Mouse (Mus musculus) gastrocnemius, postnatal 14 days (tissue): ENCODE measurements around the gene Mrpl54. TPM values are rescaled to one million over a fixed set of nuclear protein-coding genes. Genes with fewer than 3 reads are reported as not detected.

ENCODE experiments used
- DNase-seq: peaks from one replicate; pipeline ENCODE4 v3.0.0; 2021; ENCODE audit warnings: mixed read lengths
- intact Hi-C: fragments of 180-260 bp; cut with DNase I; formaldehyde crosslinking; loops from one replicate; pipeline ENCODE4 v1.15.1; 2025; ENCODE audit warnings: low total_unique reads
- total RNA-seq, 2 experiments: library from RNA; stranded (reverse); gene quantifications; 2 replicates each; pipeline ENCODE4 v1.2.3; 2021

The Mrpl54 gene
- total RNA-seq, 2 experiments from 2014 or later = 93.1 to 99.9 TPM

- DNase-seq = no peak
- intact Hi-C loops = no loop called here
Observed at GRCm38 (mm10) chr10:81297246-81297645, 30.5 kb upstream of the Mrpl54 start.

GRCm38 (mm10) chr10:81295185-81295584 lies 28.5 kb upstream of the Mrpl54 start:
- no peak for DNase-seq
- intact Hi-C loops = no loop called here

DNA sequence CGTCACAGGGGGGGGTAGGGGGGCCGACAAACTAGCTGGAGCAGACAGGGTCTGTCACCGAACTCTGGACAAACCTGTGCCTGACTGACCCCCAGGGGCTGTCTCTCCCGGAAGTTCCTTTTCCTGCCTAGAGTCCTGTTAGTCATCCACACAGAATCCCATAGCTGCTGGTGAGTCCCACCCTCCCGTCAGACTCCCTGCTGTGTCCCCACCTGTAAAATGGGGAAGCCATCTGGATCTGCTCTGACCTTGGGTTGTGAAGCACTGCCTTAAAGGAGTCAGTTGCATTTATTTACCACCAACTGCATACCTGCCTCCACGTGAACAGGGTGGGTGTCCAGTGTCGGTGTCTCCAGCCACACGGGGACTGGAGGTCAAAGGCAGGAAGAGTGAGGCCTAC lies 27.7 kb upstream of the Mrpl54 start:
- intact Hi-C loops = no loop called here
- no peak for DNase-seq

GRCm38 (mm10) chr10:81293334-81294030 lies 26.7 kb upstream of the Mrpl54 start:
- no peak for DNase-seq
- intact Hi-C loops = no loop called here

DNA sequence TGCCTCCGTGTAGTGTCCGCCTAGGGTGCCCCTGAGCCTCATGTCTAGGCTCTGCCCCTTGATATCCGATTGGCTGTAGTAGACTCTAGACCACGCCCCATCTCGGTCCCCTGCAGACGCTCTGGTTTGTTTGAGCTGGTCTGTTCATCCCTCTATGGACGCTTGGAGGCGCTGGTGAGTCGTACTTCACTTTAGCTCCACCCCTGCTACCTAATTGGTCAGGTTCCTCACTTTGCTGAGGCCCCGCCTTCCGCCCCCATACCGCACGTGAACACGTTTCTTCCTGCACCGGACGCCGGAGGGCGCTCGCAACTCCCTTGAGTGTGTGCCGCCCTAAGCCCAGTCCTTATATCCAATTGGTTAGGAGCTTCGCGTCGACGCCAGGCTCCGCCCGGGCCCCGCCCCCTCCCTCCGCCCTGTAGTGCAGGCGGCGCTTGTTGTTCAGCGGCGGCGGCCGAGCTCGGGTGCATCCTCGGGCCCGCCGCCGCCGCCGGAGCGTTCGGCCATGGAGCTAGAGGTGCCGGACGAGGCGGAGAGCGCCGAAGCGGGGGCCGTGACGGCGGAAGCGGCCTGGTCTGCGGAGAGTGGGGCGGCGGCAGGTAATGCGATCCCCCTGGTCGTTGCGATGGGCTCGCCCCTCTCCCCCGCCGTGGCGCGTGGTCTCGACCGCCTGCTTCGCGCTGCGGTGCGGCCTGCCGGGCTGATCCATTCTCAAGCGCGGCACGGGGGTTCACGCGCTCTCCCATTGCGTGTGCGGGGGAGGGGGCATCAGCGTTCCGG lies 26.0 kb upstream of the Mrpl54 start, which contains the start of gene Pip5k1c:
Pip5k1c (plus strand) TSS at position 410 of the 780 bp plus-strand sequence.
- intact Hi-C loops = no loop called here
- peak; percentile 98 for DNase-seq

DNA sequence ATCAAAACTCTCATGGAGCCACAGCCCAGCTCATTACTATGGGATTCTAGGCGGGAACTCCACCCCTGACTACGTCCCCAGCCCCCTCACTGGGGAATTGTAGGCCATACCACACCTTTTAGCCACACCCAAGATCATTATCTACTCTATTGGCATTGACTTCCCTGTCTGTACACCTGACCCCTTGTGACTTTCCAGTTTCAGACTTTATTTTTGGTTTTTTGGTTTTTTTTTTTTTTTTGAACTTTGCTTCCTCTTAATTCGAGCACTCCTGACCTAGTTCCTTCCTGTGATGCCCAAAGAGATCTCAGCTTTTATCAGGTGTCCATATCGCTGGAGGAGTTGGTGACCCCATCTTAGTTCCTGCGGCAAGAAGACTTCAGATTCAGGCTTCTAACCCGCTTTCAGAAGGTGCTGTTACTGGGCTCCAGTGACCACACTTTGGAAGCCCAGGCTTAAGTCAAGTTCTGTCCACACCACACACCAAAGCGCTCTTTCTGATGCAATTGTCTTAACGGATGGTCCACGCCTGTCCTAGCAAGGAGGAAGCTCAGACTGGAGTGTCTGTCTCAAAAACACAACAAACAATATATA lies 24.9 kb upstream of the Mrpl54 start, which contains the start of gene Tjp3:
Tjp3 (minus strand) TSS at position 71 of the 594 bp plus-strand sequence.
- no peak for DNase-seq
- intact Hi-C loops = no loop called here

DNA sequence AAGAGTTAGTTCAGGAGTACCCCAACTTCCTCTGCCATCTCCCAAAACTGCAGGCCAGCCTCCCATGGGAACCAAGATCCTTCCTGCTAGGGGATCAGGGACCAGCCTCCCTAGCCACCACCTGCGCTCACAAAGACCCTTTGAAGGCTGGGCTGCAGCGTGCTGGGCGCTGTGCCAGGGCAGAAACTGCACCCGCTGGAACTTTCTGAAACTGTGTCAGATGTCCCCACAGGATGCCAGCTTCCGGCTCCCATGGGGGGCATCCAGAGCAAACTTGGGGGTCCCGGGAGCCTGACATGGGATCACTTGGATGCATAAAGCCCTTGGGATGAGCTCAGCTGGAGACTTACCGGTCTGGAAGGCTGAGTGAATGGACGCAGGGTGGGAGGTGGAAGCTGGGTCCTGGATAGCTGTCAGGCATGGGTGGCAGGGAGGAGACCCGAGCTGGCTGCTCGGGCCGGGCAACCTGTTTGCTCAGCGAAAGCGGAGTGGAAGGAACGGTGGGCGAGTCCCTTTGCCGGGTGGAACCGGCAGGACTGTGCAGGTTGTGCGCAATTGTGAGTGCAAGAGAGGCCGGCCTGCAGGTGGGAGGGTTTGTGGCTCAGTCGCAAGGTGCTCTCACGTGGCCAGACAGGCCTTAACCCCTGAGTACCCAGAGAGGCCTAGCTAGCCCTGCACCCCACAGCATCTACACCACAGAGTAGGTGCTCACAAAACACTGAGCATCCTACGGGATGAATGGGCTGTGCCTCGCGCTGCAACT lies 24.1 kb upstream of the Mrpl54 start:
- no peak for DNase-seq
- intact Hi-C loops = no loop called here

DNA sequence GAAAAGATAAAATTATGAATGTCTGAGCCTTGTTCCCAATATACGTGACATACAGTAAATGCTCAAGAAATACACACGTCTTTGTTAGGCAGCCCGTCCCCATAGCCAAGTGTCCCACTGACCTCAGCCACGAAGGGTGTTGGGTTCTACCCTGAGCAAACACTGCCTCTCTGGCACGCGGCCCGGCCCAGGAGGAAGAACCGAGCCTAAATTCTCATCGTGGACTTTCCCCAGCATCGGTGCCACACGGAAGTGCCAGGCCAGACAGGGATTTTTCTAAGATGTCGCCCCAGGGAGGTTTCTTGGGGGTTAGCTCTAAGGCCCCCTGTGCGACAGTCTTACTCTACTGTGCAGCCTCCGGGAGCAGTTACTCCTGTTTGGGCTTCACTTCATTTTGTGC lies 23.1 kb upstream of the Mrpl54 start:
- no peak for DNase-seq
- intact Hi-C loops = loop anchor here (5.0 to 10.0 kb wide), 2 partner anchors 62 to 165 kb away; partner anchors contain the start of genes Hmg20b and Nfic

- peak; percentile 73 for DNase-seq
- intact Hi-C loops = loop anchor here (5.0 to 10.0 kb wide), 2 partner anchors 63 to 166 kb away; partner anchors contain the start of genes Hmg20b and Nfic
Observed at GRCm38 (mm10) chr10:81289278-81289677, 22.5 kb upstream of the Mrpl54 start.

DNA sequence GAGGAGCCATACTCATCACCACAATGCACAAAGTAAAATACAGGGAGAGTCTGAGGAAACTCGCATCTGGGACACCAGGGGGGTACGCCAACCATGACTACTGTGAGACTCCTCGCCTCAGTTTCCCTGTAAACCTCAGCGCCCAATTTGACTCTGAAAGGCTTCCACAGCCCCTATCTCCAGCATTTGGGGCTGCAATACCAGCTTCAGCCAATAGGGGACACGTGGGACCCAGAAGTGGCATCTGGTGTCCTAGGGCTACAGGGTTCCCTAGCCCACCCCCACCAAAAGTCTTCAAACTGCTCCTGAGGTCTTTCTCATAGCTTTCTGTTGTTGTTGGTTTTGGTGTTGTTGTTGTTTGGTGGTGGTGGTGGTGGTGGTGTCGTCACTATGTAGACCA lies 21.9 kb upstream of the Mrpl54 start:
- intact Hi-C loops = loop anchor here (5.0 to 10.0 kb wide), 2 partner anchors 64 to 166 kb away; partner anchors contain the start of genes Hmg20b and Nfic

DNA sequence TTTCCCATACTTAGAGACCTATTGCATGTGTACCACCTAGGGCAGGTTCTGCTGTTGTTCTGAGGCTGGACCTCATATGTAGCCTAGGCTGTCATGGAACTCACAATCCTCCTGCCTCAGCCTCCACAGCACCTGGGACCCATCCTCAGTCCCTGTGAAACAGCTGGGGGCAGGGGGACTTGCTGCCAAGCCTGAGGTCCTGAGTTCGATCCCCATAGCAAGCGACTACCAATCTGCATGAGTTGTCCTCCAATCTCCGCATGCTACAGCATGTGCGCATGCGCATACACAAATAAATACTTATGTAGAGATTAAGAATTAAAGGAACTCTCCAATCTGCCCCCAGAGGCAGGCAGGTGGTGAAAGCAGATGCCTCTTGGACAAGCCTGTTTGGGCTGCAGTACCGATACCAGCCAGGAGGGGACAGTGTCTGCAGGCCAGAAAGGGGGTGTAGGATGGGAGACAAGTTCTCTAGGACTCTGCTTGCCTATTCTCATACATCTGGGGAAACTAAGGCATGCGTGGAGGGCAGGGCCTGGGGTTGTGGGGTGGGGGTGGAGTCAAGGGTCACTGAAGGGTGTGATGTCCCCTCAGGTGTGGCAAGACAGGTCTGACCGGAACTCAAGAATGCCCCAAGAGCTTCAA lies 20.9 kb upstream of the Mrpl54 start:
- intact Hi-C loops = loop anchor here (5.0 to 10.0 kb wide), 2 partner anchors 65 to 167 kb away; partner anchors contain the start of genes Hmg20b and Nfic
- DNase-seq = peak; percentile 54

More for the DNA sequence above, 21.9 kb upstream of the Mrpl54 start:
- DNase-seq = no peak

- intact Hi-C loops = loop anchor here (5.0 to 10.0 kb wide), 2 partner anchors 66 to 168 kb away; partner anchors contain the start of genes Hmg20b and Nfic
- no peak for DNase-seq
Observed at GRCm38 (mm10) chr10:81286586-81286985, 19.9 kb upstream of the Mrpl54 start.

DNA sequence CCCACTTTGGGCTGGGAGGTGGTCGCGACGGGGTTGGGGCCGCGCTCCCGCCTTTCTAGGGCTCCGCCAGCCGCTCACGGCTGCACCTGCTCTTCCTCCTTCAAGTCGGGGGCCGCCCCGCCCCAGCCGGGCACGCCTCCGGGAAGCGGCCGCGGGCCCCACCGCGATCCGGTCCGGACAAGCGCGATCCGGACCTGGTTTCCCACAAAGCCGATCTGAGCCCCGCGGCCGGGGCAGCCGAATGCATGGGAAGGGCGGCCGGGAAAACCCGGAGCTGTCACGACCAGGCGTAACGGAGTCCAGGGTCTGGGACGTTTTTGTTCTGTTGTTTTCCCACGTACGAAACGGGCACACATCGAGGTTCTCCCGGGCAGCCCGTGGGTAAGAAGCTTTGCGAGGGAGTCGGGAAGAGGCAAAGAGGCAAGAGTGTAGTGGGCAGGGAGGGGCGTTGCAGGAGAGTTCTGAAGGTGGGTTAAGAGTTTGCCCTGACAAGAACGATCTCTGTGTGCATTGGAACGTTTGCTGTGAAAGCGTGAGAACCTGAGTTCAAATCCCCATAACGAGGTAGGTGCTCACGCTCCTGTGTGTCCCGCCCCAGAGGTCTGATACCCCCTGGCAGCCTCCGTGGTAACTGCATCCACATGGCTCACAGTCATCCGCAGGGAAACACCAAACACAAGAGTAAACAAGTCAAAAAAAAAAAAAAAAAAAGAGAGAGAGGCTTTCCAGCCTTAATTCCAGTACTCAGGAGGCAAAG lies 19.1 kb upstream of the Mrpl54 start:
- peak; percentile 91 for DNase-seq
- intact Hi-C loops = loop anchor here (5.0 to 10.0 kb wide), 2 partner anchors 66 to 169 kb away; partner anchors contain the start of genes Hmg20b and Nfic

- intact Hi-C loops = loop anchor here (5.0 to 10.0 kb wide), 2 partner anchors 68 to 170 kb away; partner anchors contain the start of genes Hmg20b and Nfic
- DNase-seq = no peak
Observed at GRCm38 (mm10) chr10:81284719-81285118, 18.0 kb upstream of the Mrpl54 start.

DNA sequence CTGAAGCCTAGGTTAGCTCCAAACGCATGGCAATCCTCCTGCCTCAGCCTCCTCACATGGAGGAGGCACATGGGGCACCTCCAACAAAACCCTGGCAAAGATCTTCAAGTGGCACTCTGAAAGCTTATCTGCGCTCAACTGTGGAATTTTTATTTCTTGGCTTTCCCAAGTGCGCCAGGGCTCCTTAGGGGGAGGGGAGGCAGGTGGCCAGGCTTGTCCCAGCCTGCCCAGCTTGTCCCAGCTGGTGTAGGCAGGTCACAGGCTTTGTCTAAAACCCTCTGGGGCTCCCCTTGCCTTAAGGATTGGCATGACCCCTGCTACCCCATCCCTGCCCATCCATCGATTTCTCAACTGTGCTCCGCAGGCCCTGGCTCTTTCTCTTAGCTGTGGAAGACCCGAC lies 17.5 kb upstream of the Mrpl54 start:
- intact Hi-C loops = loop anchor here (10.0 kb wide), 1 partner anchor 171 kb away; the partner anchor contains the start of gene Nfic
- no peak for DNase-seq

DNA sequence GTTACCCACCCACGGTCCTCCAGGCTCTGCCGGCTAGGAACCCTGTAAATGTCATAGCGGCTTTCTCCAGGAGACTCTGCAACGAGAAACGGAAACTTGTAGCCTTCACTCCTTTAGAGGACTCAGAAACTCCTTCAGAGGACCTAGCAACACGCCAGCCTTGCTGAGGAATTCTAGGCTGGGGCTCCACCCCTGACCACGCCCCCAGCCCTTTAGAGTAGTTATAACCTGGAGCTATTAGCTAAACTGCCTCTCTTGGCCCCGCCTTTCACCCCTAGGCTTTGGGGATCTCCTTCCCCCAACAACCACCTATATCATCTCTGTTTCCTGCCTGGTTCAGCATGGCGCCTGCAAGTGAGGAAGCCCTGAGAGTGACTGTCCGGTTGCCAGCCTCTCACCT lies 12.8 kb upstream of the Mrpl54 start:
- intact Hi-C loops = no loop called here
- no peak for DNase-seq

DNA sequence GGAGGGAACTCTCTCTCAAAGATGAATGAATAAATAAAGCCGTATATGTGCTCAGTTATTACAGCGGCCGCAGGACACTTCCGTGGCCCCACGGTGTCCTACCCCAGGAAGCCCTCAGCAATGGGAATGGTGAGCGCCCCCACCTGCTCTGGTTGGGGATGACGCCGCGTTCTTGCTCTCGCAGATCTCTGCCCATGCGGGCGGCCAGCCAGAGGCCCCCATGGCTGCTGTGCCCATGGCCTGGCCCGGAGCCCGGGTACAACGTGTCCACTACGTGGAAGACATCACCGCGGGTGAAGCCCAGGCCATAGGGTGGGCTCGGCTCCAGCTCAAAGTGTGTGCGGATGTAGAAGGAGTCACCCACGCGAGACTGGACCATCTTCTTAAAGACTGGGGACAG lies 10.9 kb upstream of the Mrpl54 start:
- DNase-seq = no peak
- intact Hi-C loops = no loop called here

- no peak for DNase-seq
- intact Hi-C loops = no loop called here
Observed at GRCm38 (mm10) chr10:81273842-81274241, 7.1 kb upstream of the Mrpl54 start.
